Mouse (Mus musculus): ENCODE results near the gene App. TPM values are rescaled to one million over a fixed set of nuclear protein-coding genes. Genes with fewer than 3 reads are reported as not detected.

The App gene
- polyA plus RNA-seq, 1 experiment from 2014 or later, result 416 TPM

GRCm38 (mm10) chr16:85033747-85034146 lies 139.8 kb downstream of the App start:
- Histone ChIP-seq H3K27me3 (replicated peaks) (no peaks in the 10 kb centered on the region), H3K9me3 (no peaks in the 10 kb centered on the region)
- no peak for ATAC-seq (replicated peaks)

DNA sequence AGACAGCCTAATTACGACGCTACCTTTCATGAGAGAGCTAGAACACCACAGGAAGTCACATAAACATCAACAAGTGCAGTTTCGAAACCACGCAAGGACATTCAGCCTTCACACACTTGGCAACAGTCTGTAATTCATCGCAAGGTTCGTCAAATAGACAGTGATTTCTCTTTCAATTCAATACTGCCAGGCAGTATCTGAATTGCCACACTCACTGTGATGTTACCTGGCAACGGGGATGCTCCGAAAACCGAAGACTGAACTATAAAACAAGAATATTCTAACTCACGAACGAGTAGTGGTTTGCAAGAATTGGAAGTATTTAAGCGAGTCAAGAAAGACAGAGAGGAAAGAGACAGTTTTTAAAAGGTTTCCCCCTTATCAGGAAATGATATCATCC lies 142.8 kb downstream of the App start:
- Histone ChIP-seq H3K9ac (no peak overlapping the region), H3K27me3 (replicated peaks) (no peaks in the 10 kb centered on the region), H3K4me3 (no peak overlapping the region), H3K36me3 (replicated peaks) (peaks cover 19% of the 10 kb centered on the region; the same call in 1 of the 2 replicates), H3K9me3 (no peaks in the 10 kb centered on the region), H3K4me2 (no peak overlapping the region), H3K27ac (no peak overlapping the region), H3K4me1 (0 out of 2 replicates have a peak, but pooled peaks cover 3% of the 10 kb centered on the region)
- WGBS, result 91% methylated on average over 12 of the region's 12 CpGs
- no peak for ATAC-seq (replicated peaks)

More at GRCm38 (mm10) chr16:85033747-85034146, 139.8 kb downstream of the App start:
- H3K27ac ChIP-seq, result no peak overlapping the region
- no peak overlapping the region for H3K4me2 ChIP-seq
- H3K4me1 ChIP-seq, result peaks cover 13% of the 10 kb centered on the region
- WGBS, result 89% methylated on average over 5 of the region's 5 CpGs
- peaks cover 11% of the 10 kb centered on the region; the same call in 1 of the 2 replicates for H3K36me3 ChIP-seq (replicated peaks)
- no peak overlapping the region for H3K9ac ChIP-seq
- no peak overlapping the region for H3K4me3 ChIP-seq

GRCm38 (mm10) chr16:85028396-85028795 lies 145.2 kb downstream of the App start:
- no peak overlapping the region for H3K4me2 ChIP-seq
- no peak overlapping the region for H3K4me3 ChIP-seq
- H3K36me3 ChIP-seq (replicated peaks), result peaks cover 28% of the 10 kb centered on the region
- no peak overlapping the region for H3K9ac ChIP-seq
- H3K27me3 ChIP-seq (replicated peaks), result no peaks in the 10 kb centered on the region
- no peaks in the 10 kb centered on the region for H3K4me1 ChIP-seq
- no peak overlapping the region for H3K27ac ChIP-seq
- H3K9me3 ChIP-seq, result no peaks in the 10 kb centered on the region
- no peak for ATAC-seq (replicated peaks)
- WGBS, result 88% methylated on average over 4 of the region's 4 CpGs

DNA sequence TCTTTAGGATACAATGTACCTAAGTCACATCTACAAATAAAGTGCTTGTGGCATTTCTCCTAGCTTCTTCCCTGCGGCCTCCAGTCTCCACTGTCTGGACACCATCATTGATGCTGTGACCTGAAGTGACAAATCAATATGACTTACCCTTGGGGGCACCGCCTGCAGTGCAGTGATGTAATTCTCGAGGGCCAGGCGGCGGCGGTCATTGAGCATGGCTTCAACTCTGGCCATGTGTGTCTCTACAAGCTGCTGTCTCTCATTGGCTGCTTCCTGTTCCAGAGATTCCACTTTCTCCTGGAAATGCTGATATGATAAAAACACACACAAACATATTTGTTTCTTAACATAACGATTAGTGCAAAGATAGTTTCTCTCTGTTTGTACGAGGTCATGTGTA lies 148.9 kb downstream of the App start:
- H3K4me3 ChIP-seq, result no peak overlapping the region
- H3K27ac ChIP-seq, result no peak overlapping the region
- H3K9me3 ChIP-seq, result no peaks in the 10 kb centered on the region
- no peak overlapping the region for H3K9ac ChIP-seq
- H3K4me1 ChIP-seq, result 0 out of 2 replicates have a peak, but pooled peaks cover 4% of the 10 kb centered on the region
- 97% methylated on average over 8 of the region's 8 CpGs for WGBS
- H3K36me3 ChIP-seq (replicated peaks), result peaks cover 24% of the 10 kb centered on the region
- ATAC-seq (replicated peaks), result no peak
- no peak overlapping the region for H3K4me2 ChIP-seq
- no peaks in the 10 kb centered on the region for H3K27me3 ChIP-seq (replicated peaks)

- WGBS, result 91% methylated on average over 3 of the region's 3 CpGs
- no peak overlapping the region for H3K4me3 ChIP-seq
- peaks cover 17% of the 10 kb centered on the region for H3K36me3 ChIP-seq (replicated peaks)
- no peak overlapping the region for H3K9ac ChIP-seq
- H3K27ac ChIP-seq, result no peak overlapping the region
- H3K4me2 ChIP-seq, result no peak overlapping the region
- H3K9me3 ChIP-seq, result no peaks in the 10 kb centered on the region
- no peak for ATAC-seq (replicated peaks)
- 0 out of 2 replicates have a peak, but pooled peaks cover 4% of the 10 kb centered on the region for H3K4me1 ChIP-seq
- no peaks in the 10 kb centered on the region for H3K27me3 ChIP-seq (replicated peaks)
Measured at GRCm38 (mm10) chr16:85023106-85023505, 150.5 kb downstream of the App start.

DNA sequence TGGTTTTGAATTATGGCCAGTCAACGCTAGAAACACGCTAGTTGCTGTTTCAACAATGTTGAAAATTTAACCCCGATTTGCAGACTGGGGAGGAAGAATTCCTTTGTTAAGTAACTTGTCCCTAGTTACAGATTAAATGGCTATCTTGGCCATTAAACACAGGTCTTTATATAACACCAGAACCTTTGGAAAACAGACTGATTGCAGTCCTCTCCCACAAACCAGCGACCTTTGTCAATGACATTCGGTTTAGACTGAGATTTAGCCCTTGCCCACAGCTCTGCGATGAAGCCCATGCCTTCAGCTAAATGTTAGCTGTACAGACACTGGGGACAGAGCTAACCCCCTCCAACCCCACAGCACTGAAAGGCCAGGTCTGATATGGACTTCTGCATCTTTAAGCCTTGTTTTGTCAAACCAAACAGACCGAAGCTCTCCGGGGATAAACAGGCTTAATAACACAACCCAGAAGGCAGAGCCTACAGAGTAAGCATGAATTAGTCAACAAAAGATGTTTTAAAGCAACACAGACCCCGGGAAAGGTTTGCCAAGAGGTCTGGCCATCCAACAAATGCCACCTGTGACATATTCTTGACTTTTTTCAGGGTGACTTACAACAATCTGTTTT lies 152.8 kb downstream of the App start:
- no peak overlapping the region for H3K27ac ChIP-seq
- WGBS, result 78% methylated on average over 9 of the region's 9 CpGs
- H3K4me2 ChIP-seq, result no peak overlapping the region
- H3K4me1 ChIP-seq, result 0 out of 2 replicates have a peak, but pooled peaks cover 11% of the 10 kb centered on the region
- no peaks in the 10 kb centered on the region for H3K9me3 ChIP-seq
- no peak for ATAC-seq (replicated peaks)
- no peak overlapping the region for H3K9ac ChIP-seq
- no peaks in the 10 kb centered on the region for H3K27me3 ChIP-seq (replicated peaks)
- peaks cover 9% of the 10 kb centered on the region for H3K36me3 ChIP-seq (replicated peaks)
- no peak overlapping the region for H3K4me3 ChIP-seq

GRCm38 (mm10) chr16:85019273-85019672 lies 154.3 kb downstream of the App start:
- Histone ChIP-seq H3K4me1 (0 out of 2 replicates have a peak, but pooled peaks cover 11% of the 10 kb centered on the region), H3K27me3 (replicated peaks) (no peaks in the 10 kb centered on the region), H3K4me3 (no peak overlapping the region), H3K4me2 (no peak overlapping the region), H3K36me3 (replicated peaks) (peaks cover 8% of the 10 kb centered on the region; the same call in 1 of the 2 replicates), H3K9me3 (no peaks in the 10 kb centered on the region), H3K27ac (peak overlapping the region; percentile 8), H3K9ac (no peak overlapping the region)
- 25% methylated on average over 5 of the region's 5 CpGs for WGBS
- 0 out of 2 replicates have a peak, but pooled peaks have one; percentile 42 for ATAC-seq (replicated peaks)

DNA sequence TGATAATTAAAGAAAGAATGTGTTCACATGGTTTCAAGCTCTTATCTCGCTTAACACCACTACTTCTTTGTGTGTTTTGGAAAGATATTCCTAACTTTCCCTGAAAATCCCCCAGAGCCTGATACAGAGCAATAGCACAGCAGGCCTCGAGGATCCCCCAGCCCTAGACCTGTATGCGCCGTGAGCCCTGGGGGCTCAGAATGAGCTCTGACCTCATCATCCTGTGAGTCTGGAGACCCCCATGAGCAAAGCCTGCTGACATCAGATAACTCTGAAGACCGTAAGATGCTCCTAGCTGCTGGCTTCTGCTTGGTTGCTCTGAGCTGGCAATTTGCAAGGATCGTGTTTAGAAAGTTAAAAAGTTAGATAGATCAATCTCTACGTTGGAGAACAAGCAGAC lies 155.7 kb downstream of the App start:
- Histone ChIP-seq H3K9me3 (no peaks in the 10 kb centered on the region), H3K27me3 (replicated peaks) (no peaks in the 10 kb centered on the region), H3K4me1 (0 out of 2 replicates have a peak, but pooled peaks cover 11% of the 10 kb centered on the region), H3K4me2 (no peak overlapping the region), H3K36me3 (replicated peaks) (peaks cover 18% of the 10 kb centered on the region; the same call in 1 of the 2 replicates), H3K9ac (no peak overlapping the region), H3K4me3 (no peak overlapping the region), H3K27ac (peak overlapping the region; percentile 8; the same call in 1 of the 2 replicates)
- WGBS, result 53% methylated on average over 7 of the region's 7 CpGs
- ATAC-seq (replicated peaks), result peak; percentile 51; the same call in 1 of the 2 replicates

DNA sequence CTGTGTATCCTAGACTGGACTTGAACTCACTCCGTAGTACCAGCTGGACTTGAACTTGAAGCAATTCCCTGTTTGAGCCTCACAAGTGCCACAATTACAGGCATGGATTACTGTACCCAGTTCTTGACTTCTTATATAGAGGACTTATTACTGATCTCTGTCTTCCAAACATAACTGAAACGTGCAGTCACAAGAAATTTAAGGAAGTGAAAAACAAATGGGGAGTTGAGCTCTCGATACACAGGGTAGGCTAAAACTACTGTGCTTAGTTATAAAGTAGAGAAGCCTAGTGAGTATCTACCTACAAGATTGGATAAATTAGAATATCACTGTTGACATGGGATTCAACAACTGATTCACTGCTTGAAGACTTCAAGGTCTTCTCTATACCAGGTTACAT lies 160.9 kb downstream of the App start:
- H3K4me1 ChIP-seq, result 0 out of 2 replicates have a peak, but pooled peaks cover 3% of the 10 kb centered on the region
- H3K27me3 ChIP-seq (replicated peaks), result no peaks in the 10 kb centered on the region
- H3K4me2 ChIP-seq, result no peak overlapping the region
- ATAC-seq (replicated peaks), result no peak
- no peaks in the 10 kb centered on the region for H3K9me3 ChIP-seq
- WGBS, result 97% methylated on average over 3 of the region's 3 CpGs
- no peak overlapping the region for H3K9ac ChIP-seq
- peaks cover 31% of the 10 kb centered on the region for H3K36me3 ChIP-seq (replicated peaks)
- no peak overlapping the region for H3K27ac ChIP-seq
- H3K4me3 ChIP-seq, result no peak overlapping the region

DNA sequence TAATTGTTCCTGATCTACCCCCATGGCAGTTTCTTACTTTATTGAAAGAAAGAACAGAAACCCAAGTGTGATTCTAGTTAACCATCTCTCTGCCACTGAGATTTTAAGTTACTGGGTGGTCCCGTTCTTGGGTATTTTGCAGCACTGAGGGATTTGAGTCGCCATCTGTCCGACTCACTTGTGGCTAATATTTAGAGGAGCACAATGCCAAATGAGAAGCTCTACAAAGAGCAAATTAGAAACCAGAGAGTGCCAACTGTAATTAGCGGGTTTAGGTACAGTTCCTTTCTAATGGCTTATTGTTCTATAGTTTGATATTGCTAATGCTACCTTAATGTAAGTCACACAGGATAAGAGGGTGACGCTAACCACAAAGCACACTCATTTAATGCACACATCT lies 161.4 kb downstream of the App start:
- Histone ChIP-seq H3K9ac (no peak overlapping the region), H3K27ac (no peak overlapping the region), H3K4me3 (no peak overlapping the region), H3K4me1 (no peaks in the 10 kb centered on the region), H3K36me3 (replicated peaks) (peaks cover 31% of the 10 kb centered on the region), H3K27me3 (replicated peaks) (no peaks in the 10 kb centered on the region), H3K9me3 (no peaks in the 10 kb centered on the region), H3K4me2 (no peak overlapping the region)
- 89% methylated on average over 5 of the region's 5 CpGs for WGBS
- no peak for ATAC-seq (replicated peaks)

- H3K27me3 ChIP-seq (replicated peaks), result no peaks in the 10 kb centered on the region
- no peak overlapping the region for H3K27ac ChIP-seq
- no peaks in the 10 kb centered on the region for H3K9me3 ChIP-seq
- 87% methylated on average over 2 of the region's 2 CpGs for WGBS
- peaks cover 31% of the 10 kb centered on the region for H3K36me3 ChIP-seq (replicated peaks)
- no peak for ATAC-seq (replicated peaks)
- H3K9ac ChIP-seq, result no peak overlapping the region
- H3K4me2 ChIP-seq, result no peak overlapping the region
- no peak overlapping the region for H3K4me3 ChIP-seq
- H3K4me1 ChIP-seq, result no peaks in the 10 kb centered on the region
Measured at GRCm38 (mm10) chr16:85010651-85011050, 162.9 kb downstream of the App start.

GRCm38 (mm10) chr16:85008866-85009645 lies 164.5 kb downstream of the App start:
- 0 out of 2 replicates have a peak, but pooled peaks have one; percentile 25 for ATAC-seq (replicated peaks)
- H3K9me3 ChIP-seq, result no peaks in the 10 kb centered on the region
- WGBS, result 50% methylated on average over 9 of the region's 9 CpGs
- H3K4me2 ChIP-seq, result no peak overlapping the region
- H3K36me3 ChIP-seq (replicated peaks), result peaks cover 22% of the 10 kb centered on the region
- no peak overlapping the region for H3K27ac ChIP-seq
- H3K4me1 ChIP-seq, result no peaks in the 10 kb centered on the region
- no peak overlapping the region for H3K9ac ChIP-seq
- no peaks in the 10 kb centered on the region for H3K27me3 ChIP-seq (replicated peaks)
- H3K4me3 ChIP-seq, result no peak overlapping the region

Data from midbrain, embryonic 15.5 days (tissue).